Comparison of ENCODE assay signal across 9 mouse cellular contexts in genomic region chr9:95697808-95698207, GRCm38 (mm10). TPM values are rescaled to one million over a fixed set of nuclear protein-coding genes. Genes with fewer than 3 reads are reported as not detected.
DNase-seq lines count a peak whose midpoint lies in the region; ATAC-seq and TF ChIP-seq lines count a peak whose summit lies in the region.
"Had no signal": no experiment of that assay in that cellular context is flagged by ENCODE, and none has a peak within 500 bp of the region (broad histone marks: within the 10 kb centered on the region; RNA-seq: fewer than 3 reads in every experiment).

No protein-coding gene starts in this region.

- TF ChIP-seq CTCF in heart, postnatal 0 days (IDR thresholded peaks at IDR 0.05; ENCODE audit: low read depth), result peak; percentile 69

- no peak for TF ChIP-seq EP300 in heart, postnatal 0 days (IDR thresholded peaks at IDR 0.05; ENCODE audit: low read depth)

- ATAC-seq in heart, embryonic 12.5 days (ENCODE audit: insufficient number of reproducible peaks, low FRiP score), result no peak
- no peak for ATAC-seq in heart, postnatal 0 days (ENCODE audit: insufficient read depth, low read depth)
- ATAC-seq in forebrain, embryonic 13.5 days, result no peak

- H3K4me2 ChIP-seq in heart, embryonic 12.5 days, result no peak overlapping the region
- H3K4me2 ChIP-seq in heart, postnatal 0 days (ENCODE audit: low read depth, low read length), result no peak overlapping the region
- no peak overlapping the region for H3K4me2 ChIP-seq in forebrain, embryonic 13.5 days
- H3K4me2 ChIP-seq: embryonic facial prominence, embryonic 12.5 days had no signal

- no peaks in the 10 kb centered on the region for H3K36me3 ChIP-seq in heart, embryonic 12.5 days
- no peaks in the 10 kb centered on the region for H3K36me3 ChIP-seq in heart, postnatal 0 days (replicated peaks; ENCODE audit: control insufficient read depth, insufficient read depth, low read length)
- no peaks in the 10 kb centered on the region for H3K36me3 ChIP-seq in forebrain, embryonic 13.5 days (ENCODE audit: poor library complexity, severe bottlenecking)
- H3K36me3 ChIP-seq: embryonic facial prominence, embryonic 12.5 days had no signal

- no peaks in the 10 kb centered on the region for H3K9me3 ChIP-seq in heart, embryonic 12.5 days (replicated peaks)
- no peaks in the 10 kb centered on the region for H3K9me3 ChIP-seq in heart, postnatal 0 days (replicated peaks; ENCODE audit: control insufficient read depth, low read length)
- no peaks in the 10 kb centered on the region for H3K9me3 ChIP-seq in forebrain, embryonic 13.5 days (replicated peaks)
- H3K9me3 ChIP-seq: embryonic facial prominence, embryonic 12.5 days had no signal

- H3K4me1 ChIP-seq in heart, embryonic 12.5 days (replicated peaks), result no peaks in the 10 kb centered on the region; the same call in 1 of the 2 replicates
- no peaks in the 10 kb centered on the region for H3K4me1 ChIP-seq in heart, postnatal 0 days (ENCODE audit: control insufficient read depth, insufficient read depth)
- H3K4me1 ChIP-seq in forebrain, embryonic 13.5 days, result no peaks in the 10 kb centered on the region

- WGBS in heart, embryonic 12.5 days, result 50% methylated on average over 2 of the region's 2 CpGs
- 51% methylated on average over 2 of the region's 2 CpGs for WGBS in heart, postnatal 0 days
- WGBS in forebrain, embryonic 13.5 days, result 55% methylated on average over 2 of the region's 2 CpGs

- no peak overlapping the region for H3K9ac ChIP-seq in heart, embryonic 12.5 days
- H3K9ac ChIP-seq in heart, postnatal 0 days (replicated peaks; ENCODE audit: low read depth, low read length), result no peak overlapping the region
- H3K9ac ChIP-seq in forebrain, embryonic 13.5 days, result no peak overlapping the region
- H3K9ac ChIP-seq: embryonic facial prominence, embryonic 12.5 days had no signal

- H3K27ac ChIP-seq in heart, embryonic 12.5 days (ENCODE audit: poor library complexity, severe bottlenecking), result no peak overlapping the region
- H3K27ac ChIP-seq in heart, postnatal 0 days (ENCODE audit: low read depth), result no peak overlapping the region
- H3K27ac ChIP-seq in forebrain, embryonic 13.5 days, result no peak overlapping the region
- H3K27ac ChIP-seq: embryonic facial prominence, embryonic 12.5 days had no signal

- no peak overlapping the region for H3K4me3 ChIP-seq in heart, embryonic 12.5 days
- H3K4me3 ChIP-seq in heart, postnatal 0 days (ENCODE audit: low read depth, low read length), result no peak overlapping the region
- H3K4me3 ChIP-seq in forebrain, embryonic 13.5 days, result no peak overlapping the region
- H3K4me3 ChIP-seq: embryonic facial prominence, embryonic 12.5 days had no signal

- peak; percentile 18 to 68 for DNase-seq in heart, adult 18-20 months
- DNase-seq in ovary, postnatal 14 days (ENCODE audit: low spot score), result peak; percentile 37
- no peak for DNase-seq in ovary, adult 18-20 months (ENCODE audit: low spot score)
- DNase-seq in adrenal gland, postnatal 14 days, result peak; percentile 54
- DNase-seq in heart, postnatal 0 days (ENCODE audit: low spot score), result no peak
- DNase-seq in retina, postnatal 7 days (ENCODE audit: low read depth, low spot score), result peak; percentile 8

- H3K27me3 ChIP-seq in heart, embryonic 12.5 days (replicated peaks), result no peaks in the 10 kb centered on the region
- H3K27me3 ChIP-seq in heart, postnatal 0 days (ENCODE audit: control insufficient read depth, insufficient read depth, low read length), result 0 out of 2 replicates have a peak, but pooled peaks cover 7% of the 10 kb centered on the region
- H3K27me3 ChIP-seq in forebrain, embryonic 13.5 days, result no peaks in the 10 kb centered on the region
- H3K27me3 ChIP-seq: embryonic facial prominence, embryonic 12.5 days had no signal

RNA-seq across cellular contexts. Expression of gene Trpc1, which starts 52.4 kb away (rescaled TPM):
- 1 to 10 TPM; 7.4 to 8.0 TPM for total RNA-seq in heart, adult 18-20 months (2021)
- polyA plus RNA-seq in heart, embryonic 12.5 days (2016; fragmentation: Nextera tagmentation; extraction: Ambion mirVana), result 2.1 and 3.8 TPM in 2 replicates
- 4.3 and 5.5 TPM in 2 replicates for total RNA-seq in adrenal gland, postnatal 14 days (2021)
- total RNA-seq in heart, postnatal 0 days (2014; rRNA removed; ENCODE audit: low replicate concordance), result 5.9 and 7.6 TPM in 2 replicates
- 2.2 and 2.3 TPM in 2 replicates for polyA plus RNA-seq in heart, postnatal 0 days (2015; fragmentation: Nextera tagmentation; extraction: Ambion mirVana)
- polyA plus RNA-seq in forebrain, embryonic 13.5 days (2015; fragmentation: Nextera tagmentation; extraction: Ambion mirVana), result 3.2 and 3.6 TPM in 2 replicates

Comparison
In these comparisons a context has a peak if more than half of its experiments do, and no peak if none do; other contexts are left out.
1. DNase-seq: peak in heart, adult 18-20 months (2 of 2), ovary, postnatal 14 days (single experiment), adrenal gland, postnatal 14 days (single experiment) and retina, postnatal 7 days (single experiment); none in ovary, adult 18-20 months (single experiment) and heart, postnatal 0 days (single experiment).